Mouse (Mus musculus): Measurements from ENCODE around the gene Ncs1. TPM values are rescaled to one million over a fixed set of nuclear protein-coding genes. Genes with fewer than 3 reads are reported as not detected.

Ncs1 gene
- polyA plus RNA-seq, 2 experiments = 20.5 to 45.1 TPM

DNA sequence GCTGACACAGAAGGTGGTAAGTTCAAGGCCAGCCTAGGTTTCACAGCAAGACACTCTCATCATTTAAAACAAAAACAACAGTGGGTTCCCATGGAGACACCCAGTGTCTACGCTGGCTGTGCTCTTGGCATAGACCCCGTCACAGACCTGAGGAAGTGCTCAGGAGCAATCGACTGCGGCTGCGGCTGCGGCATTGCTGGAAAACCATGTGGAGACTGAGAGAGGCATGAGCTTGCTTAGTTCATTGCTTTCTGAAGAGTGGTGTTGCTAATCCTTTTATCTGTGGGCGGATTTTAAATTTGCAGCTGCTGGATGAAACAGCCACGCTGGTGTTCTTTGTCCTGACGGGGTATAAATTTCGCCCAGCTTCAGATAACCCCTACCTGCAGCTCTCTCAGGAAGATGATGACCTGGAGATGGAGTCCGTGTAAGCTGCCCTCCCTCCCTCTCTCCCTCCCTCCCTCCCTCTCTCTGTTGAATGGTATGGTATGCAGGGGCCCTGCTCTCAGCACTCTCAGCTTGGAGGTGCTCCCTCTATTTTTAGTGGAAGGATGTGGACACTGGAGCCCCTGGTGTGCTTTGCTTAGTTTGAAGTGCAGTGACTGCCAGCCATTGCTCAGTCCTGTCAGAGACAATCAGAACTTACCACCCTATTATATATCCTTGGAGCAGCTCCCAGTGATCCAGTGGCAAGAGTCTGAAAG lies 35.3 kb upstream of the Ncs1 start:
- Histone ChIP-seq H3K9me3 (ENCODE audit: control insufficient read depth, low read length) (no peaks in the 10 kb centered on the region), H3K4me3 (replicated peaks; ENCODE audit: low read length) (no peak overlapping the region), H3K27me3 (ENCODE audit: control insufficient read depth, insufficient read depth, low read length) (no peaks in the 10 kb centered on the region), H3K4me2 (replicated peaks; ENCODE audit: low read depth, low read length, severe bottlenecking) (no peak overlapping the region), H3K4me1 (ENCODE audit: control insufficient read depth, insufficient read depth, low read length) (no peaks in the 10 kb centered on the region), H3K9ac (ENCODE audit: low read depth, low read length, severe bottlenecking) (no peak overlapping the region), H3K36me3 (ENCODE audit: control insufficient read depth, insufficient read depth, low read length) (peaks cover 78% of the 10 kb centered on the region), H3K27ac (replicated peaks; ENCODE audit: low read depth, low read length) (no peak overlapping the region)
- no peak for TF ChIP-seq POLR2A (IDR thresholded peaks at IDR 0.05; ENCODE audit: borderline replicate concordance, extremely low read depth, insufficient read depth, insufficient read length)
- DNase-seq (ENCODE audit: low spot score) (no peak), ATAC-seq (ENCODE audit: low FRiP score, low read depth) (no peak)
- 81% methylated on average over 11 of the region's 11 CpGs for WGBS

DNA sequence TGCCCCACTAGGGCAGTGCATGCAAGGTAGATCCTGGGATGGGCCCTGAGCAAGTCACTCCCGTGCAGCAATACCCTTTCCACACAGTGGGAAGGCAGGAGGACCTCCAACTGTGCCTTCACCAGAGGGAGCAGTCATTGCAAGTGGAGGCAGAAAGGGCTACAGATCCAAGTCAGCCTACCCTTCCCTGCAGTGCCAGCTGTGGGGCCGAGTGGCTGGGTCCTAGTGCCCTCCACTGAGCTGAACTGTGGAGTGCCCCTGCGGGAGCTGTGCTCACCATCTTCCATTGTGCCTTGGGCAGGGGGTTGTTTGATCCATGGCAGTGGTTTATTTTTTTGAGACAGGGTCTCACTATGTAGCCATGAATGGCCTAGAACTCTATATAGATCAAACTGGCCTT lies 34.4 kb upstream of the Ncs1 start:
- Histone ChIP-seq H3K9ac (ENCODE audit: low read depth, low read length, severe bottlenecking) (no peak overlapping the region), H3K4me1 (ENCODE audit: control insufficient read depth, insufficient read depth, low read length) (no peaks in the 10 kb centered on the region), H3K36me3 (ENCODE audit: control insufficient read depth, insufficient read depth, low read length) (peaks cover 78% of the 10 kb centered on the region), H3K4me3 (replicated peaks; ENCODE audit: low read length) (no peak overlapping the region), H3K9me3 (ENCODE audit: control insufficient read depth, low read length) (no peaks in the 10 kb centered on the region), H3K27me3 (ENCODE audit: control insufficient read depth, insufficient read depth, low read length) (no peaks in the 10 kb centered on the region), H3K27ac (replicated peaks; ENCODE audit: low read depth, low read length) (no peak overlapping the region), H3K4me2 (replicated peaks; ENCODE audit: low read depth, low read length, severe bottlenecking) (no peak overlapping the region)
- WGBS = 68% methylated on average over 3 of the region's 3 CpGs
- TF ChIP-seq POLR2A (IDR thresholded peaks at IDR 0.05; ENCODE audit: borderline replicate concordance, extremely low read depth, insufficient read depth, insufficient read length) = no peak
- no peak for DNase-seq (ENCODE audit: low spot score)
- ATAC-seq (ENCODE audit: low FRiP score, low read depth) = no peak

DNA sequence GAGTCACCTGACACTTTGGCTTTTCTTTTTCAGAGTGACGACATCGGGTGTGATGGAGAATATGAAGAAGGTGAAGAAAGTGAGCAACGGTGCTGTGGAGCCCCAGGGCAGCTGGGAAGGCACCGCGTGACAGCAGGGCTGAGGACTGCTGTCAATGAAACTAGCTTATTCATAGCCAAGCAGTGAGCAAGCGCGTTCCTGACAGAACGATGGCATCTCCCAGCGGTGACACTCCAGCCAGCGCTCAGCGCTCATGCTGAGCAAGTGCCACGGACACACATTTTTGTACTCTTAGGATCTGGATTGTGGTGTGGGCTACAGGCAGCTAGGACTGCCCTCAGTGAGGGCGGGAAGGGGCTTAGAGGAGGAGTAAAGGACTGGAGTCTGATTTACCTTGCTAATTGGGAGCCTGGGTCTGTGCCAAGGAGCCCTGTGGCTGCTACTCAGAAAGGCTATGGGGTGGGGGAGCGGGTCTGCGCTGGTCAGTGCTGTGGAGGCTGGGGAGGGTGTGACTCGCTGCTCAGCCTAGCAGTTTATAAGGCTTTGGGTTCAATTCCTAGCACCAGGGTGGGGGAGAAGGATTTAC lies 31.3 kb upstream of the Ncs1 start:
- TF ChIP-seq POLR2A (IDR thresholded peaks at IDR 0.05; ENCODE audit: borderline replicate concordance, extremely low read depth, insufficient read depth, insufficient read length) = no peak
- H3K9ac ChIP-seq (ENCODE audit: low read depth, low read length, severe bottlenecking) = no peak overlapping the region
- H3K9me3 ChIP-seq (ENCODE audit: control insufficient read depth, low read length) = no peaks in the 10 kb centered on the region
- DNase-seq (ENCODE audit: low spot score) (no peak), ATAC-seq (ENCODE audit: low FRiP score, low read depth) (no peak)
- H3K4me3 ChIP-seq (replicated peaks; ENCODE audit: low read length) = no peak overlapping the region
- H3K4me1 ChIP-seq (ENCODE audit: control insufficient read depth, insufficient read depth, low read length) = no peaks in the 10 kb centered on the region
- H3K27ac ChIP-seq (replicated peaks; ENCODE audit: low read depth, low read length) = no peak overlapping the region
- WGBS = 84% methylated on average over 16 of the region's 16 CpGs
- H3K27me3 ChIP-seq (ENCODE audit: control insufficient read depth, insufficient read depth, low read length) = no peaks in the 10 kb centered on the region
- no peak overlapping the region for H3K4me2 ChIP-seq (replicated peaks; ENCODE audit: low read depth, low read length, severe bottlenecking)
- peaks cover 52% of the 10 kb centered on the region for H3K36me3 ChIP-seq (ENCODE audit: control insufficient read depth, insufficient read depth, low read length)

DNA sequence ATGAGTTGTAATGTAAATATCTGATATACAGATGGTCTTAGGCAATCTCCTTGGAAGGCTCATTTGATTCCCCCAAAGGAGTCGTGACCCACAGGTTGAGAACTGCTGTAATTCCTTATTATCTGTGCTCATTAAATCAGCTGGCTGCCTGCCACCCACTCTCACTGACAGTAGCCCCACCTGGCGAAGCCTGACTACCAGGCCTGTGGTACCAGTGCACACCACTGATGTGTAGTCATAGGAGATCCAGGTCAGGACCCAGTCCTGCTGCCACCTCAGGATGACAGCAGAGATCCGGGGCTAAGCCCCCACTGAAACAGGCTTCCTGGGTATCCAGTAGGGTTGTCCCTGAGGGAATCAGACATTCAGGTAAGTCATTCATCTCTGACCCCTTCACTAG lies 27.0 kb upstream of the Ncs1 start:
- no peaks in the 10 kb centered on the region for H3K9me3 ChIP-seq (ENCODE audit: control insufficient read depth, low read length)
- no peaks in the 10 kb centered on the region for H3K4me1 ChIP-seq (ENCODE audit: control insufficient read depth, insufficient read depth, low read length)
- peaks cover 19% of the 10 kb centered on the region for H3K36me3 ChIP-seq (ENCODE audit: control insufficient read depth, insufficient read depth, low read length)
- no peak for ATAC-seq (ENCODE audit: low FRiP score, low read depth)
- no peaks in the 10 kb centered on the region for H3K27me3 ChIP-seq (ENCODE audit: control insufficient read depth, insufficient read depth, low read length)
- H3K4me3 ChIP-seq (replicated peaks; ENCODE audit: low read length) = no peak overlapping the region
- no peak overlapping the region for H3K9ac ChIP-seq (ENCODE audit: low read depth, low read length, severe bottlenecking)
- H3K4me2 ChIP-seq (replicated peaks; ENCODE audit: low read depth, low read length, severe bottlenecking) = no peak overlapping the region
- no peak overlapping the region for H3K27ac ChIP-seq (replicated peaks; ENCODE audit: low read depth, low read length)
- DNase-seq (ENCODE audit: low spot score) = no peak
- WGBS = 87% methylated on average over 3 of the region's 3 CpGs
- no peak for TF ChIP-seq POLR2A (IDR thresholded peaks at IDR 0.05; ENCODE audit: borderline replicate concordance, extremely low read depth, insufficient read depth, insufficient read length)

DNA sequence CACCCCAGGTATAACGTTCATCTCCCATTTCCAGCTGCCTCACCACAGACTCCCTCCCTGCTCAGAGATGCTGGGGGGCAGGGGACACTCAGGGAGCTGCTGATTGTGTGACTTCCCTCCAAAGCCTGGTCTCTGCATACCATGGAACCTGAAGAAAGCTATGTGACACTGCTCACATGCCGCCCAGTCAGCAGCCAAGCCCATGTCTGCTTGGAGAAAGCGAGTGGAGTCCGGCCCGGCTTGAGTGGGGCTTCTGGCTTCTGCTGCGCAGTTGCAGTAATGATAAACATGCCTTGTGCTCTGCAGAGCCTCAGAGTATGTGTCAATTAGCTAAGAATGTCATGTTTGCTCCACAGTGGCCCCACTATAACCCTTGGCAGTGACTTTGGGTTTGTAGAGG lies 26.2 kb upstream of the Ncs1 start:
- no peak for TF ChIP-seq POLR2A (IDR thresholded peaks at IDR 0.05; ENCODE audit: borderline replicate concordance, extremely low read depth, insufficient read depth, insufficient read length)
- no peak overlapping the region for H3K9ac ChIP-seq (ENCODE audit: low read depth, low read length, severe bottlenecking)
- no peaks in the 10 kb centered on the region for H3K4me1 ChIP-seq (ENCODE audit: control insufficient read depth, insufficient read depth, low read length)
- H3K4me3 ChIP-seq (replicated peaks; ENCODE audit: low read length) = no peak overlapping the region
- no peak overlapping the region for H3K27ac ChIP-seq (replicated peaks; ENCODE audit: low read depth, low read length)
- H3K36me3 ChIP-seq (ENCODE audit: control insufficient read depth, insufficient read depth, low read length) = peaks cover 10% of the 10 kb centered on the region
- no peaks in the 10 kb centered on the region for H3K27me3 ChIP-seq (ENCODE audit: control insufficient read depth, insufficient read depth, low read length)
- WGBS = 87% methylated on average over 6 of the region's 6 CpGs
- ATAC-seq (ENCODE audit: low FRiP score, low read depth) (no peak), DNase-seq (ENCODE audit: low spot score) (no peak)
- H3K4me2 ChIP-seq (replicated peaks; ENCODE audit: low read depth, low read length, severe bottlenecking) = no peak overlapping the region
- no peaks in the 10 kb centered on the region for H3K9me3 ChIP-seq (ENCODE audit: control insufficient read depth, low read length)

All from limb, embryonic 14.5 days (tissue).